Mouse (Mus musculus) adrenal gland, adult 8-10 months (tissue): Measurements from ENCODE around the gene Ddc. TPM values are rescaled to one million over a fixed set of nuclear protein-coding genes. Genes with fewer than 3 reads are reported as not detected.

Source experiments
- DNase-seq: peaks from one replicate; pipeline ENCODE4 v3.0.0; 2022
- total RNA-seq, 4 experiments: library from RNA; stranded (reverse); gene quantifications; 2 replicates each; pipeline ENCODE4 v1.2.4; 2022

Gene Ddc
- total RNA-seq, 4 experiments from 2014 or later, result 75.6 to 147 (median 95.4) TPM

DNA sequence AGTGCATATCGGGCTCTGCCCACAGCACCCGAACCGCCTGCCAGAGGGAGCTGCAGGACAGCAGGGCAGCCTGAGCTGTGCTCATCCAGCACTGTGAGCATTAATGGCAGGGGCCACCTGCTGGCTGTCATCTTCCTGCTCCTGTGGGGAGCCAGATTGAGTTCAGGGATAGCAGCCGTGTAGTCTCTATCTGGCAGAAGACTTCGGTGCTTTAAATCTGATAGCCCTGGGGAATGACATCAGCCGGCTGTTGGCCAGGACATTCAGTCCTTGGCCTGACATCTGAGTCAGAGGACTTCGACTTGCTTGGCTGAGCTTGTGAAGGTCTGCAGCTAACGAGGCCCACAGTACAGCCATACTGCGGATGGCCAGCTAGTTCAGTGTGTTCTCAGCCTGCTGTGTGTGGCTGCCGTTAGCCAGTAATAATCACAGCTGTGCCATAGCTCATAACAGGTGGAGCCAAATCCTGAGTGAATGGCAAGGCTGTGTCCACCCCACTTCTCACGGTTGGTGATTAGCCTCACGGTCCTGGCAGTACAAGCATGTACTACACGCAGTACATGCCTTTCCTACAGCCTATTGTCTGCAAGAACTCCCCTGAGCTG, 53.5 kb downstream of the Ddc start:
- DNase-seq, result peak; percentile 93

DNA sequence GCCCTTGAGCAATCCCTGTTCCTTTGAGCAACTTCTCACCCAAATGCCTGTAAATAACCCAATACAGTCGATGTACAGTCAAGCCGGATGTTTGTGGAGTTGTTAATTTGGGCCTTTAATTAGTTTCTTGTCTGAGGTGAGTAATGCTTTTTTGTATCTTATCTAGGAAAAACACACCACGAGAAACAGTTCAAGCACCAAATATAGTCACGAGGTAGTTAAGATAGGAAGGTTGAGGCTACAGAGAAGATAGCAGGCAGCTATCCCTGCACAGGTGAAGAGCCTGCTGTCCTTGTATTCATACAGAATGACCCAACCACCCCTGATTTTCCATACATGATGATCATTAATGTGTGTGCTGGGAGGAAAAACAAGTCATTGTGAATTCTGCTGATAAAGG, 56.4 kb downstream of the Ddc start:
- DNase-seq, result no peak

DNA sequence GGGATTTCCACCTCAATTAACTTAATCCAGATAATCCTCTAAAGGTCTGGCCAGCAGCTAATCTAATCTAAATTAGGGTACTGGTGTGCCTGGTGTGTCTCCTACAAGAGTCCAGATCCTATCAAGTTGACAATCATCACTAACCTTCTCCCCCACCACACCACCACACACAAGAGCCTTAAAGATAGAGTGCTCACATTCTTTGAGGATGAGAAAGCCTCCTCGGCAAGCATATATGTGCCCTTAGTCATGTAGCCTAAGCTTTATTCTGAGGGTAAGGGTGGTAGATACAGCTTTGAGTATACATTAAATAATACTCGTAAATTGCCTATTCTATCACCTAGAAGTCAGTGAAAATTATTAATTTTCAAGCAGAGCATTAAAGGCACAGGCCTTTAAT, 57.2 kb downstream of the Ddc start:
- DNase-seq, result no peak

DNA sequence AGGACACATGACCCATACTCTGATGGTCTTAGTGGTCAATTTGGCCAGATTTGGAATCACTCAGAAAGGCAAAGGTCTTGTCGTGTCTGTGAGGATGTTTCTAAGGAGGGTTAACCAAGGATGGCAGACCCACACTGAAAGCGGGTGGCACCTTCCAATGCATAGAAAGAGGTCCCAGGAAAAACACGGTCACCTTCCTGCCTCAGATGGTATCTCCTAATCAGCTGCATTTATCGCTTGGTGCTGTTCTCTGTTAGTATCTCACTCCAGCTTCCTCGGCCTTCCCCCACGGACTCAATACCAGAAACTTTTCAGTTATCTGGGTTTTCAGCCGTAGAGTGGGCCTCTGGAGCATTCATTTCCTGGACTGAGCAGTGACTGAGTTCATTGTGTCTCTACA, 58.1 kb downstream of the Ddc start:
- no peak for DNase-seq

DNA sequence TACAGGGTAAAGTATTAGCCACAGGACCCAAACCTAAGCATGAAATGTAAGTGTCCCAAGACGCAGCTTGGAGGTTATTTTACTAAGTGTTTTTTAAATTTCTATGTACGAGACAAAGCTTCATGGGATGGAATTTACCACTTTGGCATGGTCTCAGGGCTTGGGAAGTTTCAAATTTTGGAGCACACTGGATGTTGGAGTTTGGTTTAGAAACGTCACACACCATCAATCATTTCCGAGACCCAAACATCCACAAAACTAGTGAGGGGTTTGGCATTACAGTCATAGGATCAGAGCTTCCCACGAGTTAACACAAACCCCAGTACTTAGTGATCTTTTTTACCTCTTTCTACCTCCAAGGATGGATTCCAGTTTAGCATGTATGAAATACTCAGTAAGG, 60.6 kb downstream of the Ddc start:
- no peak for DNase-seq

DNA sequence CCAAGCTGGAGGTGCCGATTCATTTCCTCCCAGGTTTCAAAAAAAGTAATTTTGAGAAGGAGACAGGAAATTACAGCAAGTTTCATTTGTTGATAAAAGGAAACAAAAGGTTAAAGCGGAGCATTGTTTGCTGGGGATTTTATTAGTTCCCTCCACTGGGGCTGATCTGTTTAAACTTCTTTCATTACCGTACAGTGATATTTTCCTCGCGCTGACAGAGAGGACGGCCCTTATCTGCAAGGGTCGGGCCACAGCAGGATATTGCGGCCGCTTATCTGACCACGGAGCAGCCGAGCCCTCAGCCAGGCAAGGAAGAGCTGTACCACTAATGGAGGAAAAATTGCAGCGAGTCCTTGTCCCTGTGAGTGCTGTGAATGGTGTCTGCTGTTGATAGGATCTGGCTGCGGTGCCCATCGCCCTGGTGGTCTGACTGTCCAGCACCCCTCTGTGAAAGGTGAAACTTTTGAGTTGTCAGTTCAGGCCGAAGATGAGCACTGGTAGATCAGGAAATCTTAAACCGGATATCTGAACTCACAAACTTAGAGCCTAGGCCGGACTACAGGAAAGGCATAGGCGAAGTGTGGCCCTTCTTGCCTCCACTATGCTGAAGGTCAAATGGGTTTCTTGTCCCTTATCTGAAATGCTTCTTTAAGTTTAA, 61.1 kb downstream of the Ddc start:
- no peak for DNase-seq

DNA sequence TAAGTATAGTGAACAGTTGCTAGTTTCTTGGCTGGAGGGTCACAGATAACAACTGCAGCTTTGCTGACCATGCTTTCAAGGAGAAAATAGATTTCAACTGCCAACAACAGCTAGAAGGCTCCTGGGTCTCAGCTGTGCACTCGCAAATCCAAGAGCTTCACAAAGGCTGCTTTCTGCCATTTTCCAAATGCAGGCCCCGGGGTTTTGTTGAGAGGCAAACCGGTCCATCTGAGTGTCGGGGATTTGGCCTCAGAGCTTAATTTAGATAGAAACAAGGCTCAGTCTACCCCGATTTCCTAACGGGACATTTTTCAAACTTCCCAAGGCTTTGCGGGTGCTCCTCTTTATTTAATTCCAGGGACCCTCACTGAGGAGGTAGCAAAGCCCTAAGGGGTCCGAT, 61.7 kb downstream of the Ddc start:
- DNase-seq, result no peak

DNA sequence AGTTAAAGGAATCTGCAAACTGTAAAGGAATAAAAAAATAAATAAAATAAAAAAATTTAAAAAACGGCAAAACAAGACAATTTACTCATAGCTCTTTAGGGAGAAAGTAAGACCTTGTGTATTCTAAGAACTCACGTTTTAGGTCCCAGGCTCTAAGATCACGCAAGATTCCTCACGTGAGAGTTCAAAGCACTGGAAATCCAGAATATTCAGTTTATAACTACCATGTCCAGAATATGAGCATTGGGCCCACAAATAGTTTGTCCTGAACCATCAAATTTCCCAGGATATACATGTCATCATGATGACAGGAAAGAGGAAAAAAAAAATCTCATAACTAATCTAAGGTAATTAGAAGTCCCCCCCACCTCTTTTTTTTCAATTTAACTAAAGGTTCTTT, 62.2 kb downstream of the Ddc start:
- DNase-seq, result no peak

DNA sequence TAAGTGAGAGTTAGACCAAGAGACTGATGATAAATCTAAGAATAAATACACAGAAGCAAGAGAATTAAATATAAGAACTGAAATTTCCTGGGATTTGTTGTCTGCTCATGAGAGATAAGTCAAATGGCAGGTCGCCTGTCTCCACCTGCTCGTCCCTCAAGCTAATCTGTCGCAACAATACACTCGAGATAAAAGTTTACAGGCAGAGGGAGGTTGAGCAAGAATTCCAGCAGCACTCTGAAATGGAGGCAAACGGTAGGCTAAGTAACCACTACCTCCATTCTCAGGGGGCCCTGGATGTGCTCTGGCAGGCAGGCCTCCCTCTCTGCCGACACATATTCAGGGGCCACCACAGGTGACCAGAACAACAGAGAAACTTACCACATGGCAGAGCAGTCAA, 62.6 kb downstream of the Ddc start:
- DNase-seq, result no peak

DNA sequence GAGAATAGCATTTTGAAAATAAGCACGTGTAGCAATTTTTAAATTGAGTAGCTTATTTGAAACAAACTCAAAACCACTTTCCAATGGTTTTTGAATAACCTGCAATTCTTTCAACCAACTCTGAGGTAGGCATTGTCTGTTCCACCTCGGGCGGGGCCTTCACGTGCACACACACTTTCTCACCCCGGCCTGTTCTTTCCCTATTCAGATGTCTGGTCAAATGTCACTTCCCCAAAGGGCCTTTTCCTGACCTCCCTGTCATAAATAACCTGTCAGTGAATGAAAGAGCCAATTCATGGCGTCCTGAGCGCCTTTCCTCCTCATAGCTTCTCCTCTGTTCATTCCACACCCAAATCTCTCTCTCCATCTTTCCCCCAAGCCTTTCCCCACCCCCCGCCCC, 64.8 kb downstream of the Ddc start:
- no peak for DNase-seq

DNA sequence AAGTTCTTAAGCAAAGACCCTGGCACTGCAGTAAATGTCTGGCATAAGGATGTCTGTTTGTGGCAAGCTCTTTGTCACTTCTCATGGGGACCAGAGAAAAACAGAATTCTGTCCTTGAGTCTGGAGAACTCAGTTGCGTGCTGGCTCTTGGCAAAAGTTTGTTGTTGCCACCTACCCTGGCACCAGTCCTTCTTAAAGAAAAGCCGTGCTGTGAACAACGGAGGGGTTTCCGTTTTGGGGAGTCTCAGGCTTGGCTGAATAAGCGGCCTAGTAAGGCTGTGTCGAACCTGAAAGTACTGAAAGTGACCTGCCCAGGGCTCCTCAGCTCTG, 65.2 kb downstream of the Ddc start:
- DNase-seq, result no peak

DNA sequence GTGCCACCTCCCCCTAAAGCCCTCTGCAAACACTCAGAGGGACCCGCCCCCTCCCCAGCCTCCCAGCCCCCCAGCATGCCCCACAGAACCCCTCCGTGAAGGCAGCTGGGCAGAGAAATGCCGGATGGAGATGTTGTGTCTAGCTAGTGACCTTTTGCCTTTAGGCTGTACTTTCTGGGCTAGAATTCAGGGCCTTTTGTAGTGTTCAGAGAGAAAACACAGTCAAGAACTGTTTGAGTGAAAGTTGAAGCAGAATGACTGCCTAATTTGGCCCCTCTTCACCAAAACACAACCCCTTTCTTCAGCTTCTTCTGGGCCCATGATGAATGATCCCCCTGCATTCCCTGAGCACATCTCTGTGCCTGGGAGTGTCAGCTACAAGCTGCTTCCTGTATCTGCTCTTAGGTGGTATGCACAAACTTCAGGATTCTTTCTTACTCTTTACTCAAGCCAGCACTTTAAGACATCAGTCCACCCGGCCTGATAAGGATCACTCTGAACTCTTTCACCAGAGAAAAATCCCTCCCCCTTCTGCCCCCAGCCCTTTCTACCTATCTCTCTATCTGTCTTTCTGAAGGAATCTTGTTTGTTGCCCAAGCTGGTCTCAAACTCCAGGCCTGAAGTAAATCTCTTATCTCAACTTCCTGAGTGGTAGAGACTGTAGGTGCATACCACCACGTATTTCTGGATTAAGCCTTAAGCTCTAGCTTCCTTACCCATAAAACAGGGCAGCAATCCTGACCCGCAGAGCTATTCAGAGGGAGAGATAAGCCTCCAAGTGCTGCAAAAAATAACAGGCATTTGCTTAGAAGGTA, 65.8 kb downstream of the Ddc start:
- no peak for DNase-seq

DNA sequence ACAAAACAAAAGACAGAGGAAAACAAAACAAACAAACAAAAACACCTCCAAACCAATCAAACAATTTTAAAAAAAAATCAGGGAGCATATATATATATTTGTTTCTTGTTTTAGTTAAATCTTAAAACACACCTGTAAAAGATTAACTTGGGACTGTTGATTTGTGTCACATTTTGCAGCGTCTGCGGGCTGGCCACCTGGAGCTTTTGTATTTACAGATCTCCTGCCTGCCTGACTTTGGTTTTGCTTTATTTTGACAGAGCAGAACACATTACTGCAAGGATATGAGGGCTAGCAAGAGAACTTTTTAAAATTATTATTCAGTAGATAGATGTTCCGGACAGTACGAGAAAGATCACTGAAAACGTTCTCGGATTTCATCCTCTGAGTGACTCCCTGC, 66.4 kb downstream of the Ddc start:
- no peak for DNase-seq

DNA sequence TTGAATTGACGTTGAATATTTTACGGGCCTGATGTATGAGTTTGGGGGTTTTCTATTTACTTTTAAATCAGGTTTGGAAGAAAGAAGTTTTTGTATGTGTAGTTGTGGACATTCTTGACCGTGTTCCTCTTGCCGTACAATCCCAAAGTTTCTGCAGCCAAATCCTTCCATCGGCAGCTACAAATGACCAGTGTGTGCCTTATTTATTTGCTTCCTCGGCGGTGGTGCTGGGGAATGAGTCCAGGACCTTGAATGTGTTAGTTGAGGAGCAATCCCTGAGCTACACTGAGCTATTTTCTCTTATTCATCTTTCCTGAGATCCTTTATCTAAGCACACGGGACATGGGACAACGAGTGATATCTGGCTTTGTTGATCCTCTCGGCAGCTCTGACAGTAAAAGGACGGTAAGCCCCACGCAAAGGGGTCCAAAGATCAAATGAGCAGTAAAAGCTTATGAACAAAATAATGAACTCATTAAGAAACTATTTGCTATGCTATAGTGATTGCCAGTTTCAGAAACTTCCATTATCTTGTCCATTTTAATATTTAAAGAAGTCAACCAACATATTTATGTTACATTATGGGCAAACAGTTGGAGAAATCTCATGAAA, 67.0 kb downstream of the Ddc start:
- no peak for DNase-seq

DNA sequence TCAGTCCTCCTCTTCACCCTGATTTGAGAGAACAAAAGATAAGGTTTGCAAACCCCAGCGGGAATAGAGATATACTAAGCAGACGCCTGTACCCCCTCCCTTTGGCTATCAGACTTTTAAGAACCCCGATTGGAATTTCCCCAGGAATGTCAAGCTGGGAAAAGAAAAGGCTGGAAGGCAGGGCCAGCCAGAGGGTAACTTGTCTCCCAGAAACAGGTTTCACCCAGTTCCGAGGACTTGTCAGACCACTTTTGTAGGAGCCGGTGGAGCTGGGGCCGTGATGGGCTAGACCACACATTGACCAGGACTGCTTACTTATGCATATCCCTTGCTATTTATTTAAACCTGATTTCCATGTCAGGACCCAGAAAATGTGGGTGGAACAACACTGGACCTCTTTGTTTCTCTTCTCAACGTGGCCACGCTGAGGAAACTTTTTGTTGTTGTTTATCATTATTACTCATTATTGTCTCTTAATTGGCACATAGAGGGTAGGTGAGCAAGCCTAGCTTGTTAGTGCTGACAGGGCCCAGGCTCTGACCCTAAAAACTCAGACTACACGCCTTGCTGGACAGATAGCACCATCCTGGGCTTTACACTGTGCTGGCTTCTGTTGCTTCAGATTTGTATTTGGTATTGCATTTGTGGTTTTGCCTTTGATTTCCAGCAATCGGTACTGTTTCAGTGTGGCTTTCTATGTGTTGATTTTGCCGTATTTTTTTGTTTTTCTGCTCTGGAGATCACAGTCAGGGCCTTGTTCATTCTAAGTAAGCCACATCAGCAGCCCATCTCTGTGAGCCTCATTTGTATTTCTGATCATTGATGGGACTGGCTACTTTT, 68.6 kb downstream of the Ddc start:
- no peak for DNase-seq

DNA sequence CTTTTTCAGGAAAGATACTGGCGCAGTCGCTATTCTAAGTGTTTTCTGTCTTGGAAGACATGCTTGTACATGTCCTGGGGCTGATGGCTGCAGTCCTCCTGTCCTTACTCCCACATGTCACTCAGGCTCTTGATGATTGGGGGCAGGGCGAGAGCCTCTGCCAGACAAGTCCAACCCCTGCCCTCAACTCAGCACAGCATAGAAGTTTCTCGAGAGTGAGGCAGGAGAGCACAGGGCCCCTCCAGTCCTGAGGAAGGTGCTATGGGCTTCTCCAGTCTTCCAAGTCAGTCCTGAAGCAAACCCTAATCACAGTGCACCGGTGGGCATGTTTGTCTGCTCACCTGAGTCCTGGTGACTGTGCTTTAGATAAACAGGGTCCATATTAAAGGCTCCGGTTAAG, 69.2 kb downstream of the Ddc start:
- DNase-seq, result no peak

DNA sequence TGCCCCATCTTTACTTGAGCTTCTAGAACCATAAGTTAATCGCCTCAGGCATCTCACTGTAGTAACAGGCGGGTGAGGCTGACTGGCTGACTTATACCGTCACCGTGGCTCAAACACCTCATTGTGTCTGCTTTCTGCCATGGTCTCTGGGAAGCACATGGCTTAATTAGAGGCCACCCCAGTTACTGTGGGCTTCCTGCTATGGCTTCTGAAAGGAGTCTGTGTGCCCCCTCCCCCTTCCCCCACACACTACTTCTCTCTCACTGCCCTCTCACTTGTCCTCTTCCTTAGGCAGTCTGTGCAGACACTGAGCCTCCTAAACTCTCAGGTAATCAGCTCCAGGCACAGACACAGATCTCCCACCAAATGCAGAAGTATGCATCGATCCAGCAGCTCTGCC, 69.7 kb downstream of the Ddc start:
- DNase-seq, result no peak

DNA sequence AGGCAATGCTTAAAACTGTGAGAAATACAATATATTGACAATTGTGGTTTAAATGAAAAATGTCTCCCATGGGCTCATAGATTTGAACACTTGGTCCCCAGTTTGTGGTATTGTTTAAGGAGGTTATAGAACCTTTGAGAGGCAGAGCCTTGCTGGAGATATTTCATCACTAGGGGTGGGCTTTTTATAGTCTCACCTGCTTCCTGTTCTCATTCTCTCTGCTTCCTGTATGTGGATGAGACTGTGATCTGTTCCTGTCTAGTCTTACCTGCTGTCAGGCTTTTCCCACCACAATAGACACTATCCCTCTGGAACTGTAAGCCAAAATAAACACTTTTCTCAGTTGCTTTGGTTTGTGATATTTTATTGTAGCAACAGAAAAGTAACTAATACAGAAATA, 71.5 kb downstream of the Ddc start:
- DNase-seq, result no peak

DNA sequence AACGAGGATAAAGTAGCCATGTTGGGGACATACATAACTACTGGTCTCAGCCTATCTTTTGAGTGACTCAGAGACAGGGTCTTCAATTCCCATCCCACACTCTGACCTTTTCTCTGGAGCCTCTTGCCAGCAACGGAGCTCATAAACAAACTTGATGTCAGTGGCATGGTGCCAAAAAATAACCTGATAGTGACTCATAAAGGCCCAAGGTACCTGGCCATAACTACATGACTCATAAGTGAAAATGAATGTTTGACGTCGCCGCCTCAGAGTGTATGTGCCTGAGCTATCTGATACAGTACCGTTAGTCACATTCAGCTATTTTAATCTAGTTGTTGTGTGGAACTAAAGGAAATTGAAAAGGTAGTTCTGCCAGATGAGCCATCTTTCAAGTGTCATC, 72.3 kb downstream of the Ddc start:
- no peak for DNase-seq

DNA sequence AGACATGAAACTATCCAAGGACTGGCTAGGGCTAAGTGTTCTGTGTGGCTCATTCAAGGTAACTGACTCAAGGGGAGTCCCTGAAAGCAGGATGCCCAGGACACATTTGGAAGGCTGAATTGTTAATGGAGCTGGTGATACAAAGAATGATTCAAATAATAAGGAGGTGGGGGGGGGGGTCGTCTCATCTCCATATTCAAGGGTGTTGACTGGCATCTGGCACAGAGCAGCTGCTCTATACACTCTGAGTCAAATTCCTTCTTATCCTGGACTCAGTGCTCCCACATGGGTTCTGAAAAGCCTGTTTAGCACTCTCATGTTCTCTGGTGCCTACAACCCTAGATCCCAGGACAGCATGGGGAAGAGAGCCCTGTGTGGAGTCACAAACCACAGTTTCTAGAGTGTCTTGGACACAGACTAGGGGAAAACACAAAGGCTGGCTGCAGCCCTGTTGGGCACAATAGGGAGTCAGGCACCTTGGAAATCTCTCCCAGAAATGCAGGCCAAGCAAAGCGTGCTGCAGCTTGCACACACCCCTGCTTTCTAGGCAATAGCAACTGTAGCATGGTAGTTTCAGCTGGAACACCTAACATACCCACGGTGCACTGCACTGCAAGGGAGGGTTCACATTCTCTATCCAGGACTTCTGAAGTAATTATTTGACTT, 72.8 kb downstream of the Ddc start:
- DNase-seq, result peak; percentile 49

DNA sequence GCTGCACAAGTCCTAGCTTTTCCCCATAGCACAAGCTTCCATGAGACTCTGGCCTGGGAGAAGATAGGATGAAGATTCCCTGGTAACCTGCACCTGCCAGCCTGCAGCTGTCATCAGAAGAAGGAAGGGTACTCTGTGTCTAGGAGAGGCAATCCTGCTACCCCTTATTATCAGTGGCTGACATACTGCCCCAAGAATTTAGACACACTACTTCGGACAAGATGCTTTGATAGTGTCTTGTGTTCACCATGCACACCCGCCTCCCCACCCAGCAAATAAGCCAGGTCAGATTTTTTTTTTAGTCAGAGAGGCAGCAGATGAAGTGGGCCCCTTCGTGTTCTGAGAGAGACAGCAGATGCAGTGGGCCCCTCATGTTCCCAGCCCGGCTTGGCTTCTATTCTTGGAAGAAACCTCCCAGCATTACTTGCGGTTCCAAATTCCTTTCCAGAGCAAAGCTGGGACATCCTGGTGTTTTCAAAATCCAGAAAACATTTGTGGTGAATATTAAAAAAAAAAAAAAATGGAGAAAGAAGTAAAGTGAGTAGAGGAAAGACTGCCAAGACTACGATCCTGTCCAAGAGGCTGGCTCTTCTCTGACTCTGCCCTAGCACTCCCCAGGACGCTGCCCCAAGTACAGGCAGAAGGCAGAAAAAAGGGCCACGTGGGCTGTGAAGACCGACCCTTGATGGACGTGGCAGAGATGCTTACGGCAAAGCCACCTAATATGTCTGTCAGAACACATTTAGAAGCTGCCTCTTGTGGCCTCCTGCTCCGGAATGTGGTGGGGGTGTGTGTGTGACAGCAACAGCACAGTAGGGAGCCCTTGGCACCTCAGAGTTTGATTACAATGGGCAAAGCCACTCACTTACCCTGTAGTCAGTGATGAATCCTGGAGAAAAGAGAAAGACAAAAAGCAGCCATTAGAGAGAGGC, 73.7 kb downstream of the Ddc start:
- no peak for DNase-seq
